ENCODE assay signal across 8 mouse cellular contexts in the genomic region with DNA sequence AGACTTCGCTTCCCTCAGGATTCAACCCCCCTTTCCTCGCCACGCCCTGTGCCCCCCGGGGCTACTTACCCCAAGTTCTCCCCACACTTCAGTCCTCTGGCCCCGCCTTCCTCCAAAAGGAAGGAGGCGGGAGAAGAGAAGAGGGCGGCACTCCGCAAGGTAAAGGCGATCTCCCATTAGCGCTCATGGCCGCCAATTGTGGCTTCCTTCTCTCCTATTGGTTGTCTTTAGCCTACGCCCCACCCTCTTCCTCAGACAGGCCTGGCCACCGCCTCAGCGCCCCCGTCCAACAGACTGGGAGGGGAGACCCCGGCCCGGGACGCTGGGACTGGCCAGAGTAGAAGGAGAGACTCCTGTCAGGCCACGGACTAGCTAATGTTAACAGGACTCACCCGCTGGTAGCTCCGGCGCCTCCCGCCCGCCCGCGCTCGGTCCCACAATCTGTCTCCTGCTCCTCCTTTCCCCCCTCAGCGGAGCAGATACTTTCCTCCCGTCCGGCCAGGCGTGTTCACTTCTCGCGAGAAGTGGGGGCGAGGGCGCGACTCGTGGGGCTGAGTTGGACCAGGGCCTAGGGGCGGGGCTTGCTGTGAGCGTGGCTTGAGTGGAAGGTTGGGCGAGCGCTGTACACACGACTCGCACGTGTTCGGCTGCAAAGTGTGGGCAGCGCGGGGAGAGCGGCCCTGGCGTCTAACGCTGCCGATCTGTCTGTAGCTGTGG. TPM values are rescaled to one million over a fixed set of nuclear protein-coding genes. Genes with fewer than 3 reads are reported as not detected.
DNase-seq lines count a peak whose midpoint lies in the region; ATAC-seq and TF ChIP-seq lines count a peak whose summit lies in the region.

A gene (minus strand): TSS at position 98 of the 717 bp plus-strand sequence.
A gene (minus strand): TSS at position 495 of the 717 bp plus-strand sequence.

- H3K27ac ChIP-seq in bone marrow macrophage, adult 2 months (ENCODE audit: insufficient read depth, low read depth, low read length) = peak within 1 kb of the TSS; percentile 76
- H3K27ac ChIP-seq in embryonic fibroblast, embryonic 13.5 days (ENCODE audit: insufficient read depth, low read length) = peak within 1 kb of the TSS; percentile 94
- H3K27ac ChIP-seq in kidney, embryonic 14.5 days (ENCODE audit: low read depth, low read length) = peak within 1 kb of the TSS; percentile 88
- peak within 1 kb of the TSS; percentile 100 for H3K27ac ChIP-seq in limb, embryonic 15.5 days

- peak; percentile 100 for DNase-seq in A20 (ENCODE audit: low read depth, low spot score)
- peak; percentile 99 to 100 for DNase-seq in heart, adult 9 months (ENCODE audit: low spot score in 2 of 2)
- peak; percentile 98 to 99 for DNase-seq in monocyte, adult 2 months (ENCODE audit: low read depth in 1 of 2, low spot score in 2 of 2)
- DNase-seq in spleen, postnatal 36 days (ENCODE audit: low spot score in 2 of 2) = peak; percentile 100

- H3K4me1 ChIP-seq in bone marrow macrophage, adult 2 months (ENCODE audit: control insufficient read depth, insufficient read depth, low read length) = peaks cover 13% of the 10 kb centered on the region
- no peaks in the 10 kb centered on the region for H3K4me1 ChIP-seq in embryonic fibroblast, embryonic 13.5 days (ENCODE audit: control insufficient read depth, insufficient read depth, low read length)
- H3K4me1 ChIP-seq in kidney, embryonic 14.5 days (ENCODE audit: control insufficient read depth, insufficient read depth, low read length) = peaks cover 18% of the 10 kb centered on the region; the same call in 1 of the 2 replicates
- peaks cover 25% of the 10 kb centered on the region for H3K4me1 ChIP-seq in limb, embryonic 15.5 days

- peak; percentile 99 for ATAC-seq in kidney, embryonic 14.5 days (ENCODE audit: low FRiP score, low TSS enrichment)
- peak; percentile 99 for ATAC-seq in limb, embryonic 15.5 days (ENCODE audit: insufficient number of reproducible peaks, low FRiP score, low TSS enrichment, low read depth)

- no peak for TF ChIP-seq CTCF in bone marrow macrophage, adult 2 months (IDR thresholded peaks at IDR 0.05; ENCODE audit: low read depth, low read length)
- TF ChIP-seq CTCF in embryonic fibroblast, embryonic 13.5 days (IDR thresholded peaks at IDR 0.05; ENCODE audit: borderline replicate concordance, insufficient read depth, low read length) = no peak

- 0 out of 2 replicates have a peak, but pooled peaks have one; percentile 68 for TF ChIP-seq POLR2A in bone marrow macrophage, adult 2 months (IDR thresholded peaks at IDR 0.05; ENCODE audit: borderline replicate concordance, low read depth, low read length)
- peak; percentile 68 for TF ChIP-seq POLR2A in embryonic fibroblast, embryonic 13.5 days (IDR thresholded peaks at IDR 0.05; ENCODE audit: low read depth, low read length)

- WGBS in kidney, embryonic 14.5 days = under 1% methylated on average over 51 of the region's 51 CpGs
- WGBS in limb, embryonic 15.5 days = under 1% methylated on average over 48 of the region's 51 CpGs

- H3K36me3 ChIP-seq in kidney, embryonic 14.5 days (ENCODE audit: control insufficient read depth, insufficient read depth, low read length) = no peaks in the 10 kb centered on the region
- 0 out of 2 replicates have a peak, but pooled peaks cover 4% of the 10 kb centered on the region for H3K36me3 ChIP-seq in limb, embryonic 15.5 days

- no peaks in the 10 kb centered on the region for H3K27me3 ChIP-seq in kidney, embryonic 14.5 days (ENCODE audit: control insufficient read depth, insufficient read depth, low read length)
- H3K27me3 ChIP-seq in limb, embryonic 15.5 days = no peaks in the 10 kb centered on the region

- H3K4me3 ChIP-seq in bone marrow macrophage, adult 2 months (ENCODE audit: insufficient read depth, low read length) = peak within 1 kb of the TSS; percentile 86
- peak within 1 kb of the TSS; percentile 97 for H3K4me3 ChIP-seq in embryonic fibroblast, embryonic 13.5 days (ENCODE audit: insufficient read depth, low read length)
- H3K4me3 ChIP-seq in kidney, embryonic 14.5 days (ENCODE audit: low read length) = peak within 1 kb of the TSS; percentile 53
- H3K4me3 ChIP-seq in limb, embryonic 15.5 days = peak within 1 kb of the TSS; percentile 69

- H3K9me3 ChIP-seq in kidney, embryonic 14.5 days (ENCODE audit: control insufficient read depth, low read length) = no peaks in the 10 kb centered on the region
- H3K9me3 ChIP-seq in limb, embryonic 15.5 days = no peaks in the 10 kb centered on the region

- H3K9ac ChIP-seq in kidney, embryonic 14.5 days (ENCODE audit: low read depth, low read length) = peak within 1 kb of the TSS; percentile 61
- peak within 1 kb of the TSS; percentile 80 for H3K9ac ChIP-seq in limb, embryonic 15.5 days

- H3K4me2 ChIP-seq in kidney, embryonic 14.5 days (replicated peaks; ENCODE audit: low read depth, low read length) = peak within 1 kb of the TSS; percentile 61
- peak within 1 kb of the TSS; percentile 74 for H3K4me2 ChIP-seq in limb, embryonic 15.5 days

RNA-seq across cellular contexts. Expression of the first gene that starts in this region (rescaled TPM):
- not detected in 2 replicates for polyA plus RNA-seq in bone marrow macrophage, adult 2 months (2012; ENCODE audit: insufficient read depth, insufficient read length, missing spikeins)
- polyA plus RNA-seq in embryonic fibroblast, embryonic 13.5 days (2011; ENCODE audit: insufficient read length, low read depth, missing spikeins) = 2.0 TPM in 1 of 2 replicates, not detected in the other
- polyA plus RNA-seq in kidney, embryonic 14.5 days (2014; fragmentation: Nextera tagmentation; extraction: Ambion mirVana) = 0.79 TPM in 1 of 2 replicates, not detected in the other
- polyA plus RNA-seq in limb, embryonic 15.5 days (2015; fragmentation: Nextera tagmentation; extraction: Ambion mirVana) = not detected in 2 replicates

RNA-seq across cellular contexts. Expression of the second gene that starts in this region (rescaled TPM):
- 95.4 and 102 TPM in 2 replicates for polyA plus RNA-seq in bone marrow macrophage, adult 2 months (2012; ENCODE audit: insufficient read depth, insufficient read length, missing spikeins)
- 64.8 and 68.7 TPM in 2 replicates for polyA plus RNA-seq in embryonic fibroblast, embryonic 13.5 days (2011; ENCODE audit: insufficient read length, low read depth, missing spikeins)
- 30.5 and 36.8 TPM in 2 replicates for polyA plus RNA-seq in kidney, embryonic 14.5 days (2014; fragmentation: Nextera tagmentation; extraction: Ambion mirVana)
- polyA plus RNA-seq in limb, embryonic 15.5 days (2015; fragmentation: Nextera tagmentation; extraction: Ambion mirVana) = 48.7 and 49.6 TPM in 2 replicates

Comparison
In these comparisons a context has a peak if more than half of its experiments do, and no peak if none do; other contexts are left out.
1. Peak in every context shown above with its lines: DNase-seq, ATAC-seq, H3K4me3 ChIP-seq and H3K27ac ChIP-seq.